Mouse (Mus musculus) brown adipose tissue, adult 24 weeks (tissue): ENCODE data around the gene Teddm3. TPM values are rescaled to one million over a fixed set of nuclear protein-coding genes. Genes with fewer than 3 reads are reported as not detected.

Experiments
- polyA plus RNA-seq: library from polyadenylated mRNA; stranded (reverse); fragments of >200 nt; gene quantifications from 2 replicates; pipeline ENCODE4 v1.2.4, GENCODE M21; 2012; ENCODE audit not compliant: missing spikeins, insufficient read depth, insufficient read length

Gene Teddm3
- polyA plus RNA-seq, 1 experiment, result not detected

Other genes with a start within 250 kb of the Teddm3 start
- not detected in 2 replicates for gene Ephb3, start 50.8 kb upstream of the Teddm3 start, polyA plus RNA-seq